Mouse (Mus musculus): ENCODE data around the gene Chst12.
A peak's percentile ranks its signal among the peaks of the same experiment; 100 is the strongest.

DNA sequence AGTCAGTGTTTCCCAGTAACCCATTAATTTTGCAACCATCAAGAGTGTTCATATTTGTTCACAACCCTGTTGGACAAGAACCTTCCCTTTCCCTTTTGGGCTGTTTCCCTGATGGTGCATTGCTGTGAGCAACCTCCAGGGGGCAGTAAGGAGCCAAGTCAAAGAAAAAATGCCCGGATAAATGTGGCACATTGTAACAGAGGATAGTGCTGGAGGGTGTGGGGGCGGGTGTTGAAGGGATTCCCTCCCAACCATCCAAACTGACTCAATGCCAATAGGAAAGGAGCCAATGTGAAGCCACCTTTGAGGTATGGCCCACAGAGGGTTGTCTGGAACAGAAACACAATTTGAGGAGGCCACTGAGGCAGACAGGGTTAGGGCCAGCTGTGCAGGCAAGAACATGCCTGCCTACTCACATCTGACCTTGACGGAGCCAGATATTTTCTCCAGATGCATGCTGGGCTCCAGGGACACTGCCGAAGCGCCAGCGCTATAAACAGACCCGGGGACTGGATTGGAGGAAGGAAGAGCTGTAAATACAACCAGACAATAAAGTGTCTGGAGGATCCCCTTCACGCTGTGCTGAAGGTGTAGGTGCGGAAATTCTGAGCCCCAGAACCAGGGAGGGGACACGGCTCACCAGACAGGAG is 63.1 kb downstream of the Chst12 start:
- no peak for TF ChIP-seq USF1 (IDR thresholded peaks at IDR 0.05; ENCODE audit: low read depth)
- peak; percentile 51 for TF ChIP-seq CTCF (IDR thresholded peaks at IDR 0.05; ENCODE audit: control insufficient read depth, insufficient read depth, insufficient read length)
- TF ChIP-seq MYOG (IDR thresholded peaks at IDR 0.05; ENCODE audit: control insufficient read depth, extremely low read depth, insufficient read length) = no peak
- no peak for TF ChIP-seq MAX (IDR thresholded peaks at IDR 0.05)
- TF ChIP-seq CEBPB (IDR thresholded peaks at IDR 0.05; ENCODE audit: low read depth) = no peak
- TF ChIP-seq FOSL1 (IDR thresholded peaks at IDR 0.05; ENCODE audit: insufficient read depth, low read length, poor library complexity, severe bottlenecking) = no peak
- no peak for TF ChIP-seq MYOD1 (IDR thresholded peaks at IDR 0.05; ENCODE audit: control insufficient read depth, insufficient read length, low read depth)
